Mouse (Mus musculus) urinary bladder, postnatal 14 days (tissue): Measurements from ENCODE around the gene Lilra5.
"Not testable (repeated sequence)": the region's sequence is repeated elsewhere in the genome, so short reads cannot be mapped to it uniquely, and the experiment has no call there.

Experiments used
- DNase-seq: peaks from one replicate; pipeline ENCODE4 v3.0.0; 2021; ENCODE audit warnings: low spot score

Lilra5 gene

GRCm38 (mm10) chr7:4237454-4237853 is at the start of gene Lilra5:
TSS of gene Lilra5 (plus strand) at chr7:4237754.
- no peak for DNase-seq

GRCm38 (mm10) chr7:4207126-4207525 is 30.4 kb upstream of the Lilra5 start:
- no peak for DNase-seq

GRCm38 (mm10) chr7:4208626-4209025 is 28.9 kb upstream of the Lilra5 start:
- no peak for DNase-seq

- DNase-seq, result not testable (repeated sequence)
Observed at GRCm38 (mm10) chr7:4213436-4213835, 24.1 kb upstream of the Lilra5 start.

- DNase-seq, result no peak
Observed at GRCm38 (mm10) chr7:4215396-4215795, 22.2 kb upstream of the Lilra5 start.

GRCm38 (mm10) chr7:4215805-4216204 is 21.7 kb upstream of the Lilra5 start:
- DNase-seq, result no peak

- DNase-seq, result no peak
Observed at GRCm38 (mm10) chr7:4235536-4235935, 2.0 kb upstream of the Lilra5 start.

GRCm38 (mm10) chr7:4239038-4239721 is 1.6 kb downstream of the Lilra5 start:
- no peak for DNase-seq

- not testable (repeated sequence) for DNase-seq
Observed at GRCm38 (mm10) chr7:4251211-4251610, 13.7 kb downstream of the Lilra5 start.

- DNase-seq, result not testable (repeated sequence)
Observed at GRCm38 (mm10) chr7:4256060-4256459, 18.5 kb downstream of the Lilra5 start.

- not testable (repeated sequence) for DNase-seq
Observed at GRCm38 (mm10) chr7:4260521-4260920, 23.0 kb downstream of the Lilra5 start.

GRCm38 (mm10) chr7:4272106-4272505 is 34.6 kb downstream of the Lilra5 start:
- not testable (repeated sequence) for DNase-seq

GRCm38 (mm10) chr7:4273874-4274273 is 36.3 kb downstream of the Lilra5 start:
- not testable (repeated sequence) for DNase-seq

- DNase-seq, result not testable (repeated sequence)
Observed at GRCm38 (mm10) chr7:4275500-4275899, 37.9 kb downstream of the Lilra5 start.

- no peak for DNase-seq
Observed at GRCm38 (mm10) chr7:4292638-4293037, 55.1 kb downstream of the Lilra5 start.
